Mouse (Mus musculus): ENCODE results near the gene Ctbp2.

GRCm38 (mm10) chr7:133117815-133118214 is 6.3 kb downstream of the Ctbp2 start:
- TF ChIP-seq CTCF (IDR thresholded peaks at IDR 0.05) (no peak), EP300 (IDR thresholded peaks at IDR 0.05) (no peak)
